Comparison of ENCODE assay signal across 7 mouse cellular contexts in the genomic region with DNA sequence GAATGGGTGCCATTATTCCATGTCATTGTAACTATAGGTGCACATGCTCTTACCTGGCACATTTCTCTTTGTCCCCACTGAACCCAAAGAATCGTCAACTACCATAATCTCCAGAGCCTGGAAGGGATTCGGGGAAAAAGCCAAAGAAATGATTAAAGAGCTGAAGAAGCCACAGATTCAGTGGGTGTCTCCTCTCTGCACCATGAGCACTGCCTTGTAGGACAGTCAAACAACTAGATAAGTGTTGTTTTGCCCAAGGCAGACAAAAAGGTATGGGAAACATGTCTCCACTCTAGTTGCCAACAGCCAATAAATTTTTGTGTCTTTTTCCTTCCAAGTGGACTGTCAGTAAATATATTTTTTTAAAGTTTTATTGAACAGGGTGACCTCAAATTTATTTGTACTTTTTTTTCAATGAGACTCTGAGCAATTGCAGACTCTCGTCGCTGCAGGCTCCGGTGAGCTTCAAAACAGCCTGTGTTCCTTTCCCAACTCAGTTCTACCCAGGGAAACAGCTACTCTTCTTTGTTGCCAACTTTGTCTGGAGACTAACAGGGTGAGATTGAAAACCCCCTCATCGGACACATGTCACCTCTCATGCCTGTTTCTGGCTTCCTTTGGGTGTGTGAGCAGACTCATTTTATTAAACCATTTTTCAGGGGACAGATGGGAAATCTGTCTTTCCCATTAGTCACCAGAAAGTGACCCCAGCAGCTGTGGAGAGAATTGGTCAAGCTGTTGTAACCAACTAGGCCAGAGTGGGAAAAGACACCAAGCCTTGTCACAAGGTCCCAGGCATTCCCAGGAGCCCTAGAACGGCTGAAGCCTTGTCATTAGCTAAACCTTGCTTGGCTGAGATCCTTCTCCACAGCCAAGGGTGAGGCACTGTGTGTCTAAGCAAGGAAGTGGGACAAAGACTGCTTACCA.
DNase-seq lines count a peak whose midpoint lies in the region; ATAC-seq lines count a peak whose summit lies in the region.

No protein-coding gene starts in this region.

- H3K27ac ChIP-seq in limb, embryonic 12.5 days, result peak overlapping the region; percentile 77

- H3K4me1 ChIP-seq in limb, embryonic 12.5 days (replicated peaks), result peaks cover 37% of the 10 kb centered on the region

- no peaks in the 10 kb centered on the region for H3K9me3 ChIP-seq in limb, embryonic 12.5 days

- H3K4me2 ChIP-seq in limb, embryonic 12.5 days, result no peak overlapping the region

- no peaks in the 10 kb centered on the region for H3K27me3 ChIP-seq in limb, embryonic 12.5 days

- no peak overlapping the region for H3K9ac ChIP-seq in limb, embryonic 12.5 days (replicated peaks)

- no peaks in the 10 kb centered on the region for H3K36me3 ChIP-seq in limb, embryonic 12.5 days

- H3K4me3 ChIP-seq in limb, embryonic 12.5 days (replicated peaks), result no peak overlapping the region

- ATAC-seq in limb, embryonic 12.5 days (ENCODE audit: insufficient number of reproducible peaks, insufficient read depth, low FRiP score, low TSS enrichment, low read depth), result no peak

- WGBS in limb, embryonic 12.5 days, result 55% methylated on average over 7 of the region's 7 CpGs

- DNase-seq in layer of hippocampus, postnatal 14 days (ENCODE audit: low spot score in 2 of 2), result peak; percentile 22 to 30
- no peak for DNase-seq in layer of hippocampus, adult 11-12 months (ENCODE audit: low spot score)
- DNase-seq in heart, adult 8-10 months (ENCODE audit: low spot score), result peak; percentile 26
- DNase-seq in retina, postnatal 1 day, result peak; percentile 27
- no peak for DNase-seq in thymus, postnatal 36 days
- DNase-seq in testis, postnatal 10 days (ENCODE audit: low spot score), result no peak

Comparison
In these comparisons a context has a peak if more than half of its experiments do, and no peak if none do; other contexts are left out.
1. DNase-seq: peak in layer of hippocampus, postnatal 14 days (2 of 2), heart, adult 8-10 months (single experiment) and retina, postnatal 1 day (single experiment); none in layer of hippocampus, adult 11-12 months (single experiment), thymus, postnatal 36 days (0 of 2) and testis, postnatal 10 days (single experiment).